Mouse (Mus musculus) spleen, postnatal 14 days (tissue): Measurements from ENCODE around the gene U2surp.
"Not testable (repeated sequence)": the region's sequence is repeated elsewhere in the genome, so short reads cannot be mapped to it uniquely, and the experiment has no call there.

Source experiments
- DNase-seq, 2 experiments: peaks; one replicate each; pipeline ENCODE4 v3.0.0; 2021 to 2022; ENCODE audit warnings: low spot score in 2 of 2

Gene U2surp

GRCm38 (mm10) chr9:95469011-95469576 lies 42.7 kb downstream of the U2surp start:
- not testable (repeated sequence) for DNase-seq

GRCm38 (mm10) chr9:95464028-95464427 lies 47.8 kb downstream of the U2surp start:
- no peak for DNase-seq

- no peak for DNase-seq
These were observed 59.9 kb downstream of the U2surp start for GRCm38 (mm10) chr9:95451931-95452330.

GRCm38 (mm10) chr9:95450586-95450985 lies 61.2 kb downstream of the U2surp start:
- no peak for DNase-seq

- DNase-seq, result no peak
These were observed 69.5 kb downstream of the U2surp start for GRCm38 (mm10) chr9:95442321-95442731.

- no peak for DNase-seq
These were observed 73.9 kb downstream of the U2surp start for GRCm38 (mm10) chr9:95437883-95438282.

- DNase-seq, result no peak
These were observed 75.5 kb downstream of the U2surp start for GRCm38 (mm10) chr9:95436294-95436613.

GRCm38 (mm10) chr9:95435506-95436293 lies 76.1 kb downstream of the U2surp start:
- DNase-seq, result no peak

- DNase-seq, result no peak
These were observed 83.5 kb downstream of the U2surp start for GRCm38 (mm10) chr9:95428277-95428676.

GRCm38 (mm10) chr9:95413911-95414310 lies 97.9 kb downstream of the U2surp start:
- no peak for DNase-seq

GRCm38 (mm10) chr9:95412047-95412446 lies 99.7 kb downstream of the U2surp start:
- no peak for DNase-seq

- no peak for DNase-seq
These were observed 104.1 kb downstream of the U2surp start for GRCm38 (mm10) chr9:95407586-95408220.
